Mouse (Mus musculus) heart, postnatal 14 days (tissue): ENCODE measurements around the gene Camk2d. TPM values are rescaled to one million over a fixed set of nuclear protein-coding genes. Genes with fewer than 3 reads are reported as not detected.

ENCODE experiments used
- DNase-seq, 2 experiments: peaks; one replicate each; pipeline ENCODE4 v3.0.0; 2021 to 2022
- intact Hi-C: fragments of 180-260 bp; cut with DNase I; formaldehyde crosslinking; loops from one replicate; pipeline ENCODE4 v1.15.1; 2025
- total RNA-seq, 2 experiments: library from RNA; stranded (reverse); gene quantifications; 2 replicates each; pipeline ENCODE4 v1.2.3; 2021

Camk2d gene
- total RNA-seq, 2 experiments from 2014 or later: 140 to 160 TPM

GRCm38 (mm10) chr3:126878233-126878632 lies 282.1 kb downstream of the Camk2d start:
- intact Hi-C loops: no loop called here
- no peak for DNase-seq

- no peak for DNase-seq
- intact Hi-C loops: no loop called here
Measured at GRCm38 (mm10) chr3:126886090-126886489, 290.0 kb downstream of the Camk2d start.

- intact Hi-C loops: no loop called here
- no peak for DNase-seq
Measured at GRCm38 (mm10) chr3:126886644-126887043, 290.5 kb downstream of the Camk2d start.

Other genes starting within 250 kb of the Camk2d start
- under 1 TPM; 0.62 to 0.68 TPM for gene Arsj, start 232.6 kb upstream of the Camk2d start, total RNA-seq